Mouse (Mus musculus) splenic B cell, adult 2 months (primary cell): Measurements from ENCODE around the gene Rprd1b.

Experiments
- DNase-seq: peaks from one replicate; pipeline ENCODE4 v3.0.0-alpha.2; 2011; ENCODE audit warnings: low read depth, low spot score
- H3K27me3 ChIP-seq: 2 replicates; pipeline ENCODE4 v1.6.1; 2012; ENCODE audit warnings: mild to moderate bottlenecking, low read length, moderate library complexity, mixed read lengths; ENCODE audit not compliant: control insufficient read depth, poor library complexity, insufficient read depth, severe bottlenecking
- H3K36me3 ChIP-seq: 2 replicates; pipeline ENCODE4 v1.6.1; 2012; ENCODE audit warnings: mild to moderate bottlenecking, low read length, moderate library complexity, mixed read lengths; ENCODE audit not compliant: control insufficient read depth, poor library complexity, insufficient read depth, severe bottlenecking

Gene Rprd1b

DNA sequence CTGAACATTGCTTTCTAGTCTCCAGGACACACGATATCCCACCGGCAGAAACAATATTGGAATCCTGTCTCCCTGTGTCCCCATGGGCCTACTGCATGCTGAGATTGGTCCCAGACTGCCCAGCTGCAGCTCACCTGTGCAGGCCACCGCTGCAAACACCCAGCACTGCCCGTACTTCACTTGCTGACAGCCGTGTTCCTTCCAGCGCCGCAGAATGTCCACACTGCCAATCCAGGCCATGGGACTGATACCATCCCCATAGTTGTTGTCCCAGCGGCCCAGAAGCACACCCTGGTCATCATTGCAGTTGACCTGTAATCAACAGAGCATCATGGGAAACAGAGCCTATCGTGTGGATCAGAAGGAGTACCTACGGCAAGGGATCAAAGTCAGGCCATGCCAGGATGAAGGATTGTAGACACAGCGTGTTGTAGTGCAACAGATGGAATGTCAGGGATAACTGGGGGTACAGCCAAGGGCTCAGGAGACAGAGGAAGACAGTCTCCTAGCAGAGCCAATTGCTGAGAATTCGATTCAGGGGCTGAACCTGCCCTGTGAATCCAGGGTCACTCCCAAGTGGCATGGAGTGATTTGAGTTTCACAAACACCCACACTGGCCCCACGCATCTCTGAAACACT is 103.0 kb downstream of the Rprd1b start:
- no peak for DNase-seq
- Histone ChIP-seq H3K27me3 (no peaks in the 10 kb centered on the region), H3K36me3 (no peaks in the 10 kb centered on the region)

DNA sequence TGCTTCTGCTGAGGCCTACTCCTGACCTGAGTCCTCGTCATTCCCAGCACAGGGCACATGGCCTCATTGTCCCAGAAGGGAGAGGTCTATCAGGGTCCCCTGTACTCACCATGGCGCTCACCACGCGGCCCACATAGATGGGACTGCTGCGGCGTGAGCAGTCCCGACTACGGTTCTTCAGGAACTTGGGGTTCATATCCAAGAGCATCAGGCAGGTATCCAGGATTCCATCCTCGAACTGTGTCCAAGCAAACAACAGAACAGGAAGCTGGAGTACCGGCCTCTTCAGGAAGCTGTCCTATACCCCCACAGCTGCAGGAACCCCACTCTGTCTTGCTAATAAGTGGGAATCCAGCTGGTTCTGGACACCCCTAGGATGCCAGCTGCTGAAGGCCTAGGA is 104.0 kb downstream of the Rprd1b start:
- H3K27me3 ChIP-seq: no peaks in the 10 kb centered on the region
- H3K36me3 ChIP-seq: no peaks in the 10 kb centered on the region
- no peak for DNase-seq

DNA sequence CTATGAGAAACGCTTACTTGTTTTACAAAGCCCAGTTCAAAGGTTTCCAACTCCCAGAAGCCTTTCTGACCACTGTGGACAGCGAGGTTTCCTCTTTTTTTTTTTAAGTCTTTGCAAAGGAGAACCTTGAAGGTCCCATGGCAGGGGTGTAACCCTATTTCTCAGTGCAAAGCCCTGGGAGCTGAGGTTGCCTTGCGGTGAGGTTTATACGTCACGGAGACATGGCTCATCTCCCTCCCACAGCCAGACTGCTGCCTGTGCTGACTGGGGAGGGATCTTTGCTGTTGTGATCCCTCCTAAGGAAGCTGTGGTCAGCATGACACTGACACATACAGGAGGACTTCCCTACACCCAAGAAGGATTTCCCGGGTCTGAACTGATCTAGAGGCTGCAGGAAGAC is 104.8 kb downstream of the Rprd1b start:
- Histone ChIP-seq H3K27me3 (no peaks in the 10 kb centered on the region), H3K36me3 (no peaks in the 10 kb centered on the region)
- DNase-seq: peak; percentile 30

DNA sequence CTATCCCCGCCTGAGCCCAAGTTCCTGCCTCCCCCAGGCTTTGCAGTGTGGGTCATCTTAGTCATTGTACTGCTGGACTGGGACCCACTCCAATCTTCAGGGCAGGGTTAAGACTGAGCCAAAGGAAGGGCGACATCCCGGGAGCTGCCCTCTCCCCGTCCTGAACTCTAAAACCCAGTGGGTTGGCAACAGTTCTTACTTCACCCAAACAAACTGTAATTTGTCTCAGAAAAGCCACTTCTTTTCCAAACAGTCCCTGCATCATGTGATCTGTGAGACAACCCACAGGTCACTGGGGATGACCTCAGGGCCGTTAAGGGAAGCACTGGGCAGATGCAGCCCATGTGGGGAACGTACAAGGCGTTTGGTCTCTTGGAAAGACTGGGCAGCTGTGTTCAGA is 107.9 kb downstream of the Rprd1b start:
- DNase-seq: no peak
- Histone ChIP-seq H3K27me3 (no peaks in the 10 kb centered on the region), H3K36me3 (no peaks in the 10 kb centered on the region)

DNA sequence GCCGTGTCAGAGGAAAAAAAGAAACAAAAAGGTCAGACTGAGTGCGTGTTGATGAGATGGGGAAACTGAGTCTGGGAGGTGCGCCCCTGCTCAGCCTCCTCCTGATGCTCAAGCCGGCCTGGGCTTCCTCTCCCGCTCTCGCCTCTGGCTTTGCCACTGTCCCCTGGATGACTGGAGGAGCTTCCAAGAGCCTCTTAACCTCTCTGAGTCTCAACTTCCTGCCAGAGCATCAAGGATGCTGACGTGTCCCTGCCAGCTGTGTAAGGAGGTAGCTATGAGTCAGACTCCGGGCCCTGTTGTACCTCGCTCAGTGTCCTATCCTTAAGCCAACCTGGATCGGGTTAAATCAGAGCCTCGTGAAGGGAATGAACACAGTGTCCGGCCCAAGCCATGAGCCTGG is 109.5 kb downstream of the Rprd1b start:
- no peaks in the 10 kb centered on the region for H3K27me3 ChIP-seq
- no peaks in the 10 kb centered on the region for H3K36me3 ChIP-seq
- DNase-seq: no peak

DNA sequence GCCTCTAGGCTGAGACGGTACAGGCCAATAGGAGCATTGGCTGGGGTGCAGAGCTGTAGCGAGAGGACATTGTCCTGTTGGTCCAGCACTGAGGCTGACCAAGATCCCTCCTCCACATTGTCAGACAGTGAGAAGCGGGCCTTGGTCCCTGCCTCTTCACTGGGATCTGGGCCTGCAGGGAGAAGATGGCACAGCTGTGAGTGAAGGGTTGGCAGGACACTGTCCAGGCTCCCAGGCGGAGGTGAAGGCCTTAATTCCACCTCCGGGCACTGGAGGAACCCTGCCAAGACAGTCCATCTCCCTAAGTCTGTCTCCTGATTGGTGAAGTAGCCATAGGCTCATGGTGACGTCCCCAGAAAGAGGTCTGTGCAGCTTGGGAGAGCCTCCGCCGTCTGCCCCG is 110.5 kb downstream of the Rprd1b start:
- no peaks in the 10 kb centered on the region for H3K36me3 ChIP-seq
- DNase-seq: no peak

DNA sequence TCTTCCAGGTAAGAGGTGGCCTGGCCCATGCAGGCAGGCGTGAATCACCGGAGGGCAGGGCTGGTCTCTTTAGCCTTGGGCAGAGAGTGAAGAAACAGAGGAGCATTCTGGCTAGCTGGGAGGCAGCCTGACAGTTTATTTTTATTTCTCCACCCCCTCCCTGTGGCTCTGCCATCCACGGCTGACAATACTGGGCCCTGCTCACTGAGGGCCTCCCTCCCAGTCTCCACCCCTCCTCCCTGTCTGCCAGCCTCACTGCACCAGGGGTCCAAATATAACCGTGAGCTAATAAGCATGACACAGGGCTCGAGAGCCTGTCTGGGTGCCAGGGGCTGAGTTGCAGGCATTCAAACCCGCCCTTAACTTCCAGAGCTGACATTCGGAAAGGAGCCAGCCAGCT is 111.3 kb downstream of the Rprd1b start:
- no peak for DNase-seq
- Histone ChIP-seq H3K27me3 (no peaks in the 10 kb centered on the region), H3K36me3 (no peaks in the 10 kb centered on the region)

More for the DNA sequence above, 110.5 kb downstream of the Rprd1b start:
- no peaks in the 10 kb centered on the region for H3K27me3 ChIP-seq

DNA sequence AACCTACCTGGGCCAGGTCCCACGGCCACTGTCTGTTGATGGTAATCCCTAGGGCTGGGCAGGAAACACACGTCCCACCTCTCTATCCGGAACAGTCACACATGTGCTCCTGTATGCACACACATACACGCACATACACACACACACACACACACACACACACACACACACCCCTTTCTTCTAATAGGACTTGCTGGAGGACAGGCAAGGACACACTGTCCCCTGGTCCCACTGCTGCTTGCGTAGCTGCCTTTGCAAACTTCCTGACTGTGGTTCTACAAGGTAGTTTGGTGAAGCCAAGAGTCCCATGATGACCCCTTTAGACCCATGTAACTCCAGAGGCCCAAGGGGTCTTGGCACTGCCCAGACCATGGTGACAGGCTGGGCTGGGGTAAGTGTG is 112.4 kb downstream of the Rprd1b start:
- no peak for DNase-seq
- no peaks in the 10 kb centered on the region for H3K36me3 ChIP-seq
- H3K27me3 ChIP-seq: no peaks in the 10 kb centered on the region

DNA sequence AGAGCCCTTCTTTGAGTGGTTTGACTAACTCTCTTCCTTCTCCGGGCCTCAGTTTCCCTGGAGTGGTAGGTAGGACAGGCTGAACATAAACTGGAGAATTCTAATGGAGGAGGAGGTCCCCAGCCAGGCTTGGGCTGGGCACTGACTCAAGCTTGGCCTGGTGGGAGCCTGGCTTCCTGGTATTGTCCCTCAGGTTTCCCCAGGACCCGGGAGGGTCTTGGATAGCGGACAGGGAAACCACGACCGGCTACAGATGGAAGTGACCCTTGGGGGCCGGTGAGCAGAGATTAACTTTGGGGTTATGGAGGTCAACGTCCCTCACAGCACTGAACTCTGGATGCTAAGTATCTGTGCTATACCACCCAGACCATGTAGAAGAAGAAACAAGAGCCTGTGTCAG is 113.0 kb downstream of the Rprd1b start:
- DNase-seq: no peak
- no peaks in the 10 kb centered on the region for H3K36me3 ChIP-seq
- H3K27me3 ChIP-seq: no peaks in the 10 kb centered on the region

DNA sequence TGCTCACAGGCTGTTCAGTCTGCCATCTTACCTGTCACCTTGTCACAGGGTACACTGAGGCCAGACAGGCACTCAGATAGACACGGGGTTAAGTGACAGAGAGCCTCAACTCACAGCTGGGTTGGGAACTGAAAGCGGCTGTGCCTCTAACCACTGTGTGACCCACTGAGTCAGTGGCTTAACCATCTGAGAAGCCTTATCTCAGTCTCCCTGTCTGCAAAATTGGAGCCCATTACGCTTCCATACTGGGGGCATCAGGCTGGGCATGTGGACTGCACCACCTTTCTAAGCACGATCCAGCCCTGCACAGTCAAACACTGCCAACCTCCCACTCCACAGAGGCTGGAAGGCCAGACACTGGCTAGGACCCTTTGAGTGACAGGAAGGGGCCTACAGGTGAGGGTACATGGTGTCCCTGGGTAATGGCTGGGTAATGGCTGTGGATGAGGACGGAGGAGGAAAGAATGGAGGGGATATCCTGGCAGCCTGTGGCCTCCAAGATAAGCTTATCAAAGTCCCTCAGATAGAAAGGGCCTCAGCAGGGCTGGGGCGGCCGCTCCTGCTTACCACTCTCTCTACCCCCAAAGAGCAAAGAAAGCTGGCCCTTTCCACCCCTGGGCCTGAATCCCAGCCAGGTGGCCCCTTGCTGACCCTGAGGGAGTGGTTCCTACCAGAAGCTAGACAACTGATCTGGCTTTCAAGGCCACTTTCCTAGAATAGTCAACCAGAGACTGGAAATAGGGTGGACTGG is 113.6 kb downstream of the Rprd1b start:
- DNase-seq: no peak
- Histone ChIP-seq H3K27me3 (no peaks in the 10 kb centered on the region), H3K36me3 (no peaks in the 10 kb centered on the region)

DNA sequence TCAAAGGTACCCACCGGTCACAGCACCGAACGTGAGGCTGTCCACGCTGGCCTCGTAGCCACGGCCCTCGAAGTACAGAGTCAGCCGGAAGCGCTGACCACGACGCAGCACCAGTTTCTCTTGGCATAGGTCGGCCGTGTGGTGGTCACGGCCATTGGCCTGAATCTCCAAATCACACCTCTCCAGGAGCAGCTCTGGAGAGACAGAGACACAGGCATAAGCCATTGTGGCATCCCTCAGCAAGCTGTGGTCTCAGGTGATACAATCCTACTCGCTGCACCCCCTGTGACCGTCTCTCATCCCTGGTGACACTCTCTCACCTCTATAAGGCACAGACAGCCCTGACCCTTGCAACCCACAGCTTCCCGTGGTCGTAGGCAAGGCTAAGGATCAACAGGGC is 114.7 kb downstream of the Rprd1b start:
- H3K27me3 ChIP-seq: no peaks in the 10 kb centered on the region
- no peaks in the 10 kb centered on the region for H3K36me3 ChIP-seq
- DNase-seq: no peak

DNA sequence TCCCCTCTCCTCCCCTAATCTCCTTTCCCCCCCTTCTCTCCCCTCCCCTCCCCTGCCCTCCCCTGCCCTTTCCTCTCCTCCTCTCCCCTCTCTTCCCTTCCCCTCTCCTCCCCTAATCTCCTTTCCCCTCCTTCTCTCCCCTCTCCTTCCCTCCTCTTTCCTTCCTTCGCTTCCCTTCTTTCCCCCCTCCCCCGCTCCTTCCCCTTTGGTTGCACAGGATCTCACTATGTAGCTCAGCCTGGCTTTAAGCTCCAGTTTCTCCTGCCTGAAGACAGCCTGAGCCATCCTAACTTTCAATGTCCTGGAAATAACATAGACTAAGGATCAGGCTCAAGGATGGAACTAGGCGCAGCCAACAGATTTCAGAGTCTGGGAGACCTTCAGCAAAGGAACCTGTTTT is 115.5 kb downstream of the Rprd1b start:
- H3K27me3 ChIP-seq: no peaks in the 10 kb centered on the region
- H3K36me3 ChIP-seq: no peaks in the 10 kb centered on the region
- no peak for DNase-seq

DNA sequence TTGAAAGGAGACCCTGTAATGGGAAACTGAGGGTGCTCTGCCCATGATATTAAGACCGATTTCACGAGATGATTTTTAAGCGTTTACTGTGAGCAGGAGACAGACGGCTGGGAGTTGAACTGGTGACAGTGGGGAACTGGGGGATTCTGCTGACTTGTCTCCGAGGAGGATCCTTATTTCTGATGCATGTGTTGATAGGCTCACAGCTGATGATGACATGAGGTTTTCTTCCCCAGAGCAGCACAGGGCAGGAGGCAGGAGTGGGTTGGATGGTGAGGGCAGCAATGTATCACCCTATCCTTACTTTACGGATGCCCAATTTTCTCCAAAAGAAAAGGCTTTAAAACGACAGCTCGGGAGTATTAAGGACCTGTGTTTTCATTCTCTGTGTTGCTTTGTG is 116.0 kb downstream of the Rprd1b start:
- no peak for DNase-seq
- no peaks in the 10 kb centered on the region for H3K36me3 ChIP-seq
- H3K27me3 ChIP-seq: no peaks in the 10 kb centered on the region

DNA sequence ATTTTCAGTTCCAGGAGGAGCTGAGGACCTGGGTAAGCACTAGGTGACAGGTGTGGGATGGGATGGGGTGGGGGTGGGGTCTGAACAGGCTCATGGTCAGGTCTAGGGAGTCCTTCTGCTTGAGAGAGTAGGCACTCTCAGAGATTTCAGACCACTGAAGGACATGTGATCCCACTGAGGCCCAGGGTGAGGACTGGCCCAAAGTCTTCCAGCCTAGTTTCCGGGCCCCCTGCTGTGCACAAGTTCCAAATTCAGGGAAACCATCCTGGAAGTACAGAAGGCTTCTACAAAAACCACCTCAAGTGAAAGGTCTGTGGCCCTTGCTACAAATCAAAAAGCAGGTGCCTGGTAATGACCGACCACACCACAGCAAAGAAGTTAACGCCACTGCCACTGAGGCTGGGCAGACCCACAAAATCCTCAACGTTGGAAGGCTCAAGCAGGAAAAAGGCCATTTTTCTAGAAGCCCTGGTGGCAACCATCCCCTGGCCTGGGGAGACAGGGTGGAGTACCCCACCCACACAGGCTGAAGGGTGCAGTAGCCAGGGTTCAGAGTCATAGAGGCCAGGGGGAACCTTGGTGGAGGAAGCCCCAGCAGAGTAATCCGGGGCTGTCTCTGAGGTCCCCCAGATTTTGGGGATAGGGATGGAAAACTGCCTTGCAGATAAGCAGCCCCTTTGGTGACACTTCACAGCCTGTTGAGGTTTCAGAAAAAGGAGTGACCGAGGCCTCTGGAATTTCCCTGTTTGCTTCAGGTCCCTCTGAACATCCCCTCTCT is 116.6 kb downstream of the Rprd1b start:
- H3K27me3 ChIP-seq: no peaks in the 10 kb centered on the region
- no peaks in the 10 kb centered on the region for H3K36me3 ChIP-seq

DNA sequence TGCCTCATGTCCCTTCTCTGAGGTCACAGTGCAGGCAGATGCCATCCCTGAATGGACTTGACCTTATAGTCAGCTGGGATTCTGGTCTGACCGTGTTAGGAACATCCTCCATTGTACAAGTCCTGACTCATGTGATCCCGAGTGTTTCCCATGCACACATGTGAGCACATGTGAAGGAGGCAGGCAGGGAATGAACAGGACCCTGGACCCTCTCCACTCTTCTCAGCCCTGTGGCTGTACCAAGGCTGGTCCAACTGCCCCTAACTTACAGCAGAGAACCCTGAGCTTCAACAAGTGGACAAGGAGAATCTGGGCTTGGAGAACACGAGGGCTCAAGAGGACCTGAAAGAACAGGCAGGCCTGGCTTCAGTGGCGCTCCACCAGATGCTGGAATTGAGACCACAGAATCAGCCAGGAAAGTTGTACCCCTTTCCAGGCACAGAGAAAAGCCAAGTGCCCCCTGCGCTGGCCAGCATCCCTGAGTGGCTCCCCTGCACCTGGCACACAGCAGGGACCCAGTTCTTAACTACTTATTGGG is 117.3 kb downstream of the Rprd1b start:
- Histone ChIP-seq H3K27me3 (no peaks in the 10 kb centered on the region), H3K36me3 (no peaks in the 10 kb centered on the region)
- no peak for DNase-seq

More for the DNA sequence above, 116.6 kb downstream of the Rprd1b start:
- DNase-seq: no peak
